Mouse (Mus musculus): ENCODE data around the gene Rere. TPM values are rescaled to one million over a fixed set of nuclear protein-coding genes. Genes with fewer than 3 reads are reported as not detected.
"Not testable (repeated sequence)": the region's sequence is repeated elsewhere in the genome, so short reads cannot be mapped to it uniquely, and the experiment has no call there.

Rere gene
- polyA plus RNA-seq, 1 experiment from 2014 or later: 28.4 TPM

DNA sequence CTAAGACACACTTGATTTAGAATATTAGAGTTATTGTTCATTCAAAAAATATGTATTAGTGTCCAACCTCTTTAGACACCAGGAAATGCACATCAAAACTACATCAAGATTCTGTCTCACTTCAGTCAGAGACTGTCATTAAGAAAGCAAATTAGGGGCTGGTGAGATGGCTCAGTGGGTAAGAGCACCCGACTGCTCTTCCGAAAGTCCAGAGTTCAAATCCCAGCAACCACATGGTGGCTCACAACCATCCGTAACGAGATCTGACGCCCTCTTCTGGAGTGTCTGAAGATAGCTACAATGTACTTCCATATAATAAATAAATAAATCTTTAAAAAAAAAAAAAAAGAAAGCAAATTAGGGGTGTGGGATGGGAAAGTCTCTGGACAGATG is 212.5 kb downstream of the Rere start:
- WGBS: 72% methylated on average over 5 of the region's 5 CpGs
- not testable (repeated sequence) for H3K27me3 ChIP-seq (replicated peaks); H3K9me3 ChIP-seq; H3K9ac ChIP-seq; H3K36me3 ChIP-seq; H3K4me3 ChIP-seq (replicated peaks); H3K4me2 ChIP-seq (replicated peaks); H3K27ac ChIP-seq
- peaks cover 15% of the 10 kb centered on the region for H3K4me1 ChIP-seq (replicated peaks)
- ATAC-seq: peak; percentile 63

- 70% methylated on average over 2 of the region's 2 CpGs for WGBS
- no peak overlapping the region for H3K9ac ChIP-seq
Observed at GRCm38 (mm10) chr4:150495568-150495967, 214.1 kb downstream of the Rere start.

DNA sequence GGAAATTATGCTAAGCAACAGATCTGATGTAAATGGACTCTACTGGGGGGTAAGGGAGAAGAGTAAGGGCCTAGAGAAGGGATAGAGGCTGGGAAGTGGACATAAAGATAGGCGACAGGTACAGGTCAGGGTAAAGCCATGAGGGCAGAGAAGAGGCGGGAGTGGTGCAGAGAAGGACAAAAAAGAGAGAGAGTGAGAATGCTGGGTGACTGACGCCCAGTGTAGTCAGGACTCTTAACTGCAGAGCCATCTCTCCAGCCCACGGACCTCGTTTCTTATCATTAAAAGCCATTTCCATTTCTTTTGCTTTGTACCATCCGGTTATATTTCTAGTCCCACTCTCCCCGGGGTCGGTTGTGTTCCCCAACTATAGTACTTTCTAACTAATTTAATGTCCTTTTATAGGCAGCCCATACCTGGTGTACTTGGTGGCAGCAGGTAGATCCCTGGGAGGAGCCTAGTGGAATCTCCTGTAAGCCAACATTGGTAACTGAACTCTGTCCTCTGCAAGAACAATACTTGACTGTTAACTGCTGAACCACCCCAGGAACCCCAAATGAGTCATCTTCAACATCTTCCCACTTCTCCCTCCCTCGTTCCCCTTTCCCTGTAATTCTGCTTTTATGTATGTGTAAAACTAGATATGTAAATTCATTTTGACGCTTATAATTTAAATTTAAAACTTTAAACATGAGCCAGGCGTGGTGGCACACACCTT is 223.0 kb downstream of the Rere start:
- peak; percentile 74 for ATAC-seq
- no peak overlapping the region for H3K4me2 ChIP-seq (replicated peaks)
- no peak overlapping the region for H3K27ac ChIP-seq
- no peaks in the 10 kb centered on the region for H3K4me1 ChIP-seq (replicated peaks)
- no peaks in the 10 kb centered on the region for H3K27me3 ChIP-seq (replicated peaks)
- H3K36me3 ChIP-seq: no peaks in the 10 kb centered on the region; the same call in 1 of the 2 replicates
- no peaks in the 10 kb centered on the region for H3K9me3 ChIP-seq
- no peak overlapping the region for H3K9ac ChIP-seq
- whole genome bisulfite sequencing: 85% methylated on average over 11 of the region's 11 CpGs
- no peak overlapping the region for H3K4me3 ChIP-seq (replicated peaks)

More at GRCm38 (mm10) chr4:150495568-150495967, 214.1 kb downstream of the Rere start:
- H3K4me1 ChIP-seq (replicated peaks): 0 out of 2 replicates have a peak, but pooled peaks cover 11% of the 10 kb centered on the region
- H3K4me3 ChIP-seq (replicated peaks): no peak overlapping the region
- H3K27ac ChIP-seq: no peak overlapping the region
- H3K27me3 ChIP-seq (replicated peaks): no peaks in the 10 kb centered on the region
- H3K36me3 ChIP-seq: no peaks in the 10 kb centered on the region
- H3K9me3 ChIP-seq: no peaks in the 10 kb centered on the region
- H3K4me2 ChIP-seq (replicated peaks): no peak overlapping the region
- no peak for ATAC-seq

DNA sequence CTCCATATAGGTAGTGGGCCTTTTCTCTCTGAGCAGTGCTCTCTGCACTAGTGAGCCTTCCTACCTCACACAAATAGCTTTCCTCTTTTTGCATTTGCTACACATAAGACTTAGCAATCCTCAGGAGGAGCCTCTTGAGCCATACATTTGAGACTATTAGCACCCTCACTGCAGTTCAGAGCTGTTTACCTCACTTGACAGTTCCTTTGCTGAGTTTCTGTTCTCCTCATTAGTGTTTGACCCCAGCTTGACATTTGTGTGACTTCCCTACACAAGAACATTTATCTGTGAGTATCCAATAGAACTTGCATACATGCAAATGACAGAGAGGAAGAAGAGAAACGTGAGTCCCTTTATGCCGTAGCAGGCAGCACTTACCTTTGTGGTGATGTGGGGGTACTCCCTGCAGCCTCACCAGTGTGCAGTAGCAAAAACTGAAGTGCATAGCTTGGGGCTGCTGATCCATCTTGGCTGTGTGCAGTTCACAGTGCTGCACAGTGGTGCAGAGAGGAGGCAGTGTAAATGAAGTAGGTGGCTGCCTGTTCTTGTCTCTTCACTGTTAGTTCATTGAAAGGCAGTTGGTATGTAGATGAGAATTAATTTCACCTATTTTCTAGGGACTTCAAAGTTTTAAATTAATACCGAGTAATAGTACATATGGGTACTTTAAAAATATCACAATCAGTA is 227.7 kb downstream of the Rere start:
- no peak overlapping the region for H3K4me2 ChIP-seq (replicated peaks)
- no peak overlapping the region for H3K27ac ChIP-seq
- H3K27me3 ChIP-seq (replicated peaks): no peaks in the 10 kb centered on the region
- H3K4me1 ChIP-seq (replicated peaks): no peaks in the 10 kb centered on the region
- 79% methylated on average over 3 of the region's 3 CpGs for WGBS
- H3K36me3 ChIP-seq: 0 out of 2 replicates have a peak, but pooled peaks cover 5% of the 10 kb centered on the region
- H3K9me3 ChIP-seq: no peaks in the 10 kb centered on the region
- no peak for ATAC-seq
- H3K4me3 ChIP-seq (replicated peaks): no peak overlapping the region
- H3K9ac ChIP-seq: no peak overlapping the region

GRCm38 (mm10) chr4:150510036-150510435 is 228.6 kb downstream of the Rere start:
- Histone ChIP-seq H3K27ac (no peak overlapping the region), H3K27me3 (replicated peaks) (no peaks in the 10 kb centered on the region), H3K9me3 (no peaks in the 10 kb centered on the region), H3K36me3 (0 out of 2 replicates have a peak, but pooled peaks cover 5% of the 10 kb centered on the region), H3K4me3 (replicated peaks) (no peak overlapping the region), H3K4me1 (replicated peaks) (no peaks in the 10 kb centered on the region), H3K4me2 (replicated peaks) (no peak overlapping the region), H3K9ac (no peak overlapping the region)
- WGBS: 86% methylated on average over 2 of the region's 2 CpGs
- ATAC-seq: no peak

DNA sequence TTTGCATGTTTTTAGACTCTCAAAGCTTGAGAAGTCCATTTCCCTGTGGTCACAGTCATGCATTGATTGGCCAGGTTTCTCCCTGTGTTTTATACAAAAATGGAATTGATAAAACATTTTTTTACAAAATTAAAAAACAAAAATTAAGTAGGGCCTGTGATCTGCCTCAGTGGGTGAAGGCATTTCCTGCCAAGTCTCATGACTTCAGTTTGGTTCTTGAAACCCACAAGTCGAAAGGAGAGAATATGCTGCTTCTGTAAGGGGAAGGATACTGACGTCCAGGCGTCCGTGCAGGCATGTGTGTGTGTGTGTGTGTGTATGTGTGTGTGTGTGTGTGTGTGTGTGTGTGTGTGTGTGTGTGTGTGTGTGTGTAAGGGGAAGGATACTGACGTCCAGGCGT is 231.9 kb downstream of the Rere start:
- H3K4me1 ChIP-seq (replicated peaks); H3K36me3 ChIP-seq; H3K9ac ChIP-seq; H3K27me3 ChIP-seq (replicated peaks); H3K9me3 ChIP-seq; H3K4me3 ChIP-seq (replicated peaks); H3K27ac ChIP-seq; ATAC-seq; H3K4me2 ChIP-seq (replicated peaks): not testable (repeated sequence)
- WGBS: 79% methylated on average over 4 of the region's 6 CpGs

- Histone ChIP-seq H3K27ac (no peak overlapping the region), H3K27me3 (replicated peaks) (no peaks in the 10 kb centered on the region), H3K4me2 (replicated peaks) (no peak overlapping the region), H3K4me1 (replicated peaks) (peaks cover 7% of the 10 kb centered on the region), H3K9me3 (no peaks in the 10 kb centered on the region), H3K9ac (no peak overlapping the region), H3K36me3 (no peaks in the 10 kb centered on the region), H3K4me3 (replicated peaks) (no peak overlapping the region)
- no peak for ATAC-seq
- WGBS: 43% methylated on average over 2 of the region's 2 CpGs
Observed at GRCm38 (mm10) chr4:150516201-150516600, 234.8 kb downstream of the Rere start.

- ATAC-seq: peak; percentile 90
- Histone ChIP-seq H3K36me3 (no peaks in the 10 kb centered on the region), H3K4me1 (replicated peaks) (peaks cover 7% of the 10 kb centered on the region), H3K4me2 (replicated peaks) (no peak overlapping the region), H3K9me3 (no peaks in the 10 kb centered on the region), H3K4me3 (replicated peaks) (no peak overlapping the region), H3K27me3 (replicated peaks) (no peaks in the 10 kb centered on the region), H3K27ac (peak overlapping the region; percentile 11; the same call in 1 of the 2 replicates), H3K9ac (no peak overlapping the region)
- WGBS: 25% methylated on average over 4 of the region's 4 CpGs
Observed at GRCm38 (mm10) chr4:150517381-150517780, 235.9 kb downstream of the Rere start.

- H3K27ac ChIP-seq: 0 out of 2 replicates have a peak overlapping the region, but pooled peaks have one; percentile 42
- WGBS: 62% methylated on average over 5 of the region's 5 CpGs
- peak; percentile 93 for ATAC-seq
Observed at GRCm38 (mm10) chr4:150518826-150519225, 237.4 kb downstream of the Rere start.

GRCm38 (mm10) chr4:150520069-150520468 is 238.6 kb downstream of the Rere start:
- Histone ChIP-seq H3K27ac (no peak overlapping the region), H3K9me3 (no peaks in the 10 kb centered on the region), H3K4me3 (replicated peaks) (no peak overlapping the region), H3K9ac (no peak overlapping the region), H3K4me2 (replicated peaks) (no peak overlapping the region), H3K4me1 (replicated peaks) (peaks cover 7% of the 10 kb centered on the region), H3K36me3 (0 out of 2 replicates have a peak, but pooled peaks cover 6% of the 10 kb centered on the region), H3K27me3 (replicated peaks) (no peaks in the 10 kb centered on the region)
- WGBS: 80% methylated on average over 1 of the region's 1 CpGs
- no peak for ATAC-seq

More at GRCm38 (mm10) chr4:150518826-150519225, 237.4 kb downstream of the Rere start:
- Histone ChIP-seq H3K4me1 (replicated peaks) (peaks cover 7% of the 10 kb centered on the region), H3K9ac (no peak overlapping the region), H3K4me2 (replicated peaks) (no peak overlapping the region), H3K27me3 (replicated peaks) (no peaks in the 10 kb centered on the region), H3K36me3 (0 out of 2 replicates have a peak, but pooled peaks cover 5% of the 10 kb centered on the region), H3K4me3 (replicated peaks) (no peak overlapping the region), H3K9me3 (no peaks in the 10 kb centered on the region)

DNA sequence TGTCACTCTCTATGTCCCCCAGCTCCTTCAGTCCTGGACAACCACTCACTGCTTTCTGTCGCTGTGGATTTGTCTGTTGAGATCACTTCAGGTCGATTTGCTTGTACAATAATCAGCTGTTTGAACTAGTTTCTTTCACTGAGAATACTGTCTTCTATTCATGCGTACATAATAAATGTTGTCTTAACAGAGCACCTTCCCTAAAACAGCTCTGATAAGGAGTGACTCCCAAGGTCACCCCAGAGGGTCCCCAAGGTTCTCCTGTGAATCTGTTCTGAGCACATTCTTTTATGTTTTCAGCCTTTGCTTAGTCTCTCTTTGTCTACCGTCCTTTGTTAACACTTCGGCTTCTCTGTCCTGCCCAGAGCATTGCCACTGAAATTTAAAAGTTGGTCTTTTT is 241.0 kb downstream of the Rere start:
- H3K9ac ChIP-seq: no peak overlapping the region
- WGBS: 67% methylated on average over 5 of the region's 5 CpGs
- H3K4me3 ChIP-seq (replicated peaks): no peak overlapping the region
- 0 out of 2 replicates have a peak, but pooled peaks cover 2% of the 10 kb centered on the region for H3K4me1 ChIP-seq (replicated peaks)
- H3K27ac ChIP-seq: no peak overlapping the region
- ATAC-seq: no peak
- no peak overlapping the region for H3K4me2 ChIP-seq (replicated peaks)
- H3K36me3 ChIP-seq: 0 out of 2 replicates have a peak, but pooled peaks cover 6% of the 10 kb centered on the region
- no peaks in the 10 kb centered on the region for H3K27me3 ChIP-seq (replicated peaks)
- H3K9me3 ChIP-seq: no peaks in the 10 kb centered on the region

DNA sequence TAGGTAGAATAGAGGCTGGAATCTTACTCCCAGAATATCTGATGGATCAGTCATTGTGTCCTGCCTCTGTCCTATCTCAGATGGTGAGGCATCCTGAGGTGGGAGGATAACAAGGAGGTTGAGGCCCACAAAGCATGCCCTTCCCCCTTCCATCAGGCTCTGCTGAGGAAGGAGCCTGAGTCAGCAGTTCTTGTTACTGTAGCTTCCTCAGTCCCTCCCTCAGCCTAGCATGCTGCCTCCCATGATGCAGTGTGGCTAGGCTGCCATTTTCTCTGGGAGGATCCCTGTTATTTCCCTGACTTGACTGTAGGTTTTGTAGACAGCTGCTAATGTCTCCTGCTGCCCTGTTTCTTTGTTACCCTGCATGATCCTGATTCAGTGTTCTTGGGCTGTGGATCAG is 241.9 kb downstream of the Rere start:
- ATAC-seq: peak; percentile 27; the same call in 1 of the 2 replicates
- Histone ChIP-seq H3K36me3 (0 out of 2 replicates have a peak, but pooled peaks cover 6% of the 10 kb centered on the region), H3K27me3 (replicated peaks) (no peaks in the 10 kb centered on the region), H3K9ac (no peak overlapping the region), H3K27ac (no peak overlapping the region), H3K4me2 (replicated peaks) (no peak overlapping the region), H3K9me3 (no peaks in the 10 kb centered on the region), H3K4me1 (replicated peaks) (no peaks in the 10 kb centered on the region), H3K4me3 (replicated peaks) (no peak overlapping the region)

All from intestine, embryonic 15.5 days (tissue).